In the genomic region with DNA sequence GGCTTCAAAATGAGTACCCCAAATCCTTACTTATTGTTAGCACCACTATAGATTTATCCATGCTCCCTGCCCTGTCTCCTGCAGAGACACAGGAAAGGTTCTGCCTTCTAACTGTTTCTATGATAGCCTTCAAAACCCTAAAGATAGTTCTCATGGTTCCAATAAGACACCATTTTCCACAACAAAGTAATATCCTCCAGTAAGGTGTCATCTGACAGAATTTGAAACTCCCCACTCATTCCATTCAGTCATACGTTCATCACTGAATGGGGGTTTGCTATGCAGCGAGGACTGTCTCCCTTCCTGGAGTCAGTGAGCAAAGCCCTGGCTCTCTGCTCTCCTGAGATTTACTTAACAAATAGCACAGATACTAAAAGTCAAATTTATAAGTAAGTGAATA, we compare ENCODE assay signal across 30 mouse cellular contexts.
"Had no signal": no experiment of that assay in that cellular context is flagged by ENCODE, and none has a peak within 500 bp of the region (broad histone marks: within the 10 kb centered on the region; RNA-seq: fewer than 3 reads in every experiment).

No protein-coding gene starts in this region.

- H3K4me2 ChIP-seq: heart, embryonic 11.5 days; heart, embryonic 12.5 days; heart, embryonic 13.5 days; heart, embryonic 15.5 days; hindbrain, embryonic 12.5 days; hindbrain, embryonic 13.5 days; hindbrain, embryonic 14.5 days; hindbrain, embryonic 15.5 days; intestine, embryonic 15.5 days; kidney, embryonic 15.5 days had no signal

- DNase-seq: heart, postnatal 10 days; heart, postnatal 14 days; heart, postnatal 36 days; heart, postnatal 4 days; kidney, adult 11 months; kidney, adult 18-20 months; kidney, adult 2 months; kidney, adult 8-10 months; kidney, adult 9 months; kidney, postnatal 10 days; kidney, postnatal 25 days; kidney, postnatal 36 days; kidney, postnatal 4 days; layer of hippocampus, adult 9-11 months; layer of hippocampus, postnatal 36 days had no signal

- H3K9ac ChIP-seq: heart, embryonic 12.5 days; heart, embryonic 13.5 days; heart, embryonic 15.5 days; hindbrain, embryonic 12.5 days; hindbrain, embryonic 13.5 days; hindbrain, embryonic 14.5 days; hindbrain, embryonic 15.5 days; intestine, embryonic 15.5 days; kidney, embryonic 15.5 days had no signal

- H3K9me3 ChIP-seq: heart, embryonic 12.5 days; heart, embryonic 13.5 days; heart, embryonic 15.5 days; hindbrain, embryonic 10.5 days; hindbrain, embryonic 12.5 days; hindbrain, embryonic 13.5 days; hindbrain, embryonic 15.5 days; intestine, embryonic 15.5 days; kidney, embryonic 15.5 days had no signal

- H3K4me3 ChIP-seq: heart, embryonic 12.5 days; heart, embryonic 13.5 days; heart, embryonic 15.5 days; hindbrain, embryonic 10.5 days; hindbrain, embryonic 12.5 days; hindbrain, embryonic 13.5 days; hindbrain, embryonic 15.5 days; intestine, embryonic 15.5 days; kidney, embryonic 15.5 days; layer of hippocampus, adult 2 months; left cerebral cortex, adult 2 months had no signal

- H3K4me1 ChIP-seq: heart, embryonic 13.5 days; heart, embryonic 15.5 days; hindbrain, embryonic 10.5 days; hindbrain, embryonic 12.5 days; hindbrain, embryonic 13.5 days; hindbrain, embryonic 15.5 days; intestine, embryonic 15.5 days; kidney, embryonic 15.5 days had no signal

- H3K36me3 ChIP-seq: heart, embryonic 12.5 days; heart, embryonic 13.5 days; heart, embryonic 15.5 days; hindbrain, embryonic 10.5 days; hindbrain, embryonic 12.5 days; hindbrain, embryonic 13.5 days; hindbrain, embryonic 15.5 days; intestine, embryonic 15.5 days; kidney, embryonic 15.5 days had no signal

- H3K27ac ChIP-seq: heart, embryonic 13.5 days; heart, embryonic 15.5 days; hindbrain, embryonic 10.5 days; hindbrain, embryonic 12.5 days; hindbrain, embryonic 13.5 days; hindbrain, embryonic 14.5 days; hindbrain, embryonic 15.5 days; hindbrain, postnatal 0 days; intestine, embryonic 15.5 days; kidney, embryonic 15.5 days; kidney, postnatal 0 days; layer of hippocampus, adult 2 months; left cerebral cortex, adult 2 months had no signal

- H3K27me3 ChIP-seq: heart, embryonic 12.5 days; heart, embryonic 13.5 days; heart, embryonic 15.5 days; hindbrain, embryonic 12.5 days; hindbrain, embryonic 13.5 days; hindbrain, embryonic 15.5 days; intestine, embryonic 15.5 days; kidney, embryonic 15.5 days had no signal
